Mouse (Mus musculus): ENCODE data around the gene Gm5798.
"Not testable (repeated sequence)": the region's sequence is repeated elsewhere in the genome, so short reads cannot be mapped to it uniquely, and the experiment has no call there.

Gm5798 gene

GRCm38 (mm10) chr14:41348309-41348708, at the start of gene Gm5798:
Gm5798 (plus strand) TSS chr14:41348609.
- not testable (repeated sequence) for TF ChIP-seq GATA4 (IDR thresholded peaks at IDR 0.05; ENCODE audit: insufficient replicate concordance, low read length)

GRCm38 (mm10) chr14:41386279-41386678, 37.9 kb downstream of the Gm5798 start, which contains the start of gene Gm7945:
Gm7945 (minus strand) TSS chr14:41386379.
- not testable (repeated sequence) for TF ChIP-seq GATA4 (IDR thresholded peaks at IDR 0.05; ENCODE audit: insufficient replicate concordance, low read length)
